Mouse (Mus musculus): ENCODE results near the gene Il13ra1. TPM values are rescaled to one million over a fixed set of nuclear protein-coding genes. Genes with fewer than 3 reads are reported as not detected.

Gene Il13ra1
- polyA plus RNA-seq, 1 experiment from 2014 or later: 6.5 TPM

DNA sequence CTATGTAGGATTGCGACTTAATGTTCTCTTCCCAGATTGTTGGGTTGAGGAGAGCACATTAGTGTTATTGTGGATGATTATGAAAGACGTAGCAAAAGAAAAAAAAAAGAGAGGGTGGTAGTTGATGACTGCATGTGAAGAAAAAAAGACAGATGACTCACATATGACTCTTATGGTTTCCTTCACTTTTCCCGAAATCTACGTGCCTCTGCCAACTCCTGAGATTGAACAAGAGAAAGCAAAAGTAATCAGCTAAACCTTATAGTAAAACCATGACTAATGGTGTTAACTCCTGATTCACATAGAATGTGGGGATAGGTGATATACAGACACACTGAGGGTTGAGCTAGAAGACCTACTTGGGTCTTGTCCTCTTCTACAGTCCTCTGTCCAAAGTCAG, 3.3 kb downstream of the Il13ra1 start:
- H3K9me3 ChIP-seq (ENCODE audit: control insufficient read depth, low read length): no peaks in the 10 kb centered on the region
- H3K4me1 ChIP-seq (replicated peaks; ENCODE audit: control insufficient read depth, insufficient read depth, low read length): peaks cover 5% of the 10 kb centered on the region; the same call in 1 of the 2 replicates
- no peak overlapping the region for H3K4me2 ChIP-seq (ENCODE audit: low read length)
- ATAC-seq: no peak
- H3K4me3 ChIP-seq (replicated peaks; ENCODE audit: low read length): no peak overlapping the region
- no peak overlapping the region for H3K9ac ChIP-seq (replicated peaks; ENCODE audit: low read depth, low read length)
- H3K27ac ChIP-seq (ENCODE audit: low read length): no peak overlapping the region
- no peaks in the 10 kb centered on the region; the same call in 1 of the 2 replicates for H3K27me3 ChIP-seq (replicated peaks; ENCODE audit: control insufficient read depth, insufficient read depth, low read length)
- WGBS: 87% methylated on average over 4 of the region's 4 CpGs
- no peaks in the 10 kb centered on the region for H3K36me3 ChIP-seq (ENCODE audit: control insufficient read depth, insufficient read depth)

- 76% methylated on average over 11 of the region's 11 CpGs for WGBS
Observed at GRCm38 (mm10) chrX:36129037-36129770, 17.3 kb downstream of the Il13ra1 start.

GRCm38 (mm10) chrX:36129771-36130108, 17.8 kb downstream of the Il13ra1 start:
- Histone ChIP-seq H3K4me3 (replicated peaks; ENCODE audit: low read length) (no peak overlapping the region), H3K36me3 (ENCODE audit: control insufficient read depth, insufficient read depth) (no peaks in the 10 kb centered on the region), H3K9ac (replicated peaks; ENCODE audit: low read depth, low read length) (no peak overlapping the region), H3K4me1 (replicated peaks; ENCODE audit: control insufficient read depth, insufficient read depth, low read length) (no peaks in the 10 kb centered on the region), H3K9me3 (ENCODE audit: control insufficient read depth, low read length) (no peaks in the 10 kb centered on the region), H3K27me3 (replicated peaks; ENCODE audit: control insufficient read depth, insufficient read depth, low read length) (no peaks in the 10 kb centered on the region), H3K4me2 (ENCODE audit: low read length) (no peak overlapping the region), H3K27ac (ENCODE audit: low read length) (no peak overlapping the region)
- WGBS: 70% methylated on average over 1 of the region's 1 CpGs
- no peak for ATAC-seq

More at GRCm38 (mm10) chrX:36129037-36129770, 17.3 kb downstream of the Il13ra1 start:
- Histone ChIP-seq H3K9me3 (ENCODE audit: control insufficient read depth, low read length) (no peaks in the 10 kb centered on the region), H3K4me2 (ENCODE audit: low read length) (no peak overlapping the region), H3K4me1 (replicated peaks; ENCODE audit: control insufficient read depth, insufficient read depth, low read length) (no peaks in the 10 kb centered on the region), H3K4me3 (replicated peaks; ENCODE audit: low read length) (no peak overlapping the region), H3K27me3 (replicated peaks; ENCODE audit: control insufficient read depth, insufficient read depth, low read length) (no peaks in the 10 kb centered on the region), H3K9ac (replicated peaks; ENCODE audit: low read depth, low read length) (no peak overlapping the region), H3K36me3 (ENCODE audit: control insufficient read depth, insufficient read depth) (no peaks in the 10 kb centered on the region), H3K27ac (ENCODE audit: low read length) (no peak overlapping the region)
- ATAC-seq: no peak

DNA sequence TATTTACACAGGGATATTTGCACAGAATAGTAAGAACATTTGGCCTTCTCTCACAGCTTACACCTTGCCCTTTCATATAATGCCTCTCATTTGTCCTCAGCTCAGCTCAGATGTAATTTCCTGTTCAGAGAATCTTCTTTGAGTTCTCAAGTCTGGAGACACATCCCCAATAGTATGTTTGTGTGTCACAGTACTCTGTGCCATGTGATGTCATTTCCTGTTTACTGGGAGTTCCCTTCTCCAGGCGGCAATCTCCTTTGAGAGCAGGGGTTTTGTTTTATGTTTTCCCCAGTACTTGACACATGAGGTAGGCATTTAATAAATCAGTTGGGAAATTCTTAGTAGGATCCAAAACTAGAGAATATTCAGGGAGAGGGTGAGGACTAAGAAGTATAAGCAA, 24.4 kb downstream of the Il13ra1 start:
- H3K4me3 ChIP-seq (replicated peaks; ENCODE audit: low read length): no peak overlapping the region
- ATAC-seq: no peak
- H3K36me3 ChIP-seq (ENCODE audit: control insufficient read depth, insufficient read depth): no peaks in the 10 kb centered on the region
- no peak overlapping the region for H3K9ac ChIP-seq (replicated peaks; ENCODE audit: low read depth, low read length)
- H3K9me3 ChIP-seq (ENCODE audit: control insufficient read depth, low read length): no peaks in the 10 kb centered on the region; the same call in 1 of the 2 replicates
- H3K4me1 ChIP-seq (replicated peaks; ENCODE audit: control insufficient read depth, insufficient read depth, low read length): no peaks in the 10 kb centered on the region
- no peak overlapping the region for H3K27ac ChIP-seq (ENCODE audit: low read length)
- no peak overlapping the region for H3K4me2 ChIP-seq (ENCODE audit: low read length)
- H3K27me3 ChIP-seq (replicated peaks; ENCODE audit: control insufficient read depth, insufficient read depth, low read length): no peaks in the 10 kb centered on the region
- WGBS: 59% methylated on average over 1 of the region's 1 CpGs

DNA sequence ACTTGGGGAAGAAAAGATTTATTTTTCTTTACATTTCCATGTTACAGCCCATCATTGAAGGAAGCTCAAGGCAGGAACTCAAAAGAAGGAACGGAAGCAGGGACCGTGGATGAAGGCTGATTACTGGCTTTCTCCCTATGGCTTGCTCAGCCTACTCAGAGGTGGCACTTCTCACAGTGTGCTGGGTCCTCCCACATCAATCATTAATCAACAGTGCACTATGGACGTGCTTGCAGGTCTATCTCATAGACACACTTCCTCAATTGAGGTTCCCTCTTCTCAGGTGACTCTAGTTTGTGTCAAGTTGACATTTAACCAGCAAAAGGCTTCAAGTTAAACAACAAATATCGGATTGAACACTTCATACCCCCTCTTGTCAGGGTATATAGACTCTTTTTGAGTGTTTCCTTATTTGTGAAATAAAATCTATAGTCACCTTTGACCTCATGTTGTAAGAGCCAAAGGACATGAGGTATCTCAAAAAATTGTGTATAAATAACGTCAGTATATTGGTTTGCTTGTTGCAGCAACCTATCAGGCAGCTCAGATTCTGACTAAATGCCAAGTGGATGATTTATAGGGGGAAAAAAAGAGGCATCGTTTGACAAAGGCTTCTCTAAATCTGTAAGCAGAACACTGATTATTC, 30.2 kb downstream of the Il13ra1 start:
- H3K9me3 ChIP-seq (ENCODE audit: control insufficient read depth, low read length): no peaks in the 10 kb centered on the region
- no peaks in the 10 kb centered on the region for H3K36me3 ChIP-seq (ENCODE audit: control insufficient read depth, insufficient read depth)
- H3K4me3 ChIP-seq (replicated peaks; ENCODE audit: low read length): no peak overlapping the region
- H3K4me1 ChIP-seq (replicated peaks; ENCODE audit: control insufficient read depth, insufficient read depth, low read length): no peaks in the 10 kb centered on the region
- 80% methylated on average over 6 of the region's 6 CpGs for WGBS
- no peak overlapping the region for H3K27ac ChIP-seq (ENCODE audit: low read length)
- H3K4me2 ChIP-seq (ENCODE audit: low read length): no peak overlapping the region
- ATAC-seq: no peak
- H3K27me3 ChIP-seq (replicated peaks; ENCODE audit: control insufficient read depth, insufficient read depth, low read length): no peaks in the 10 kb centered on the region
- H3K9ac ChIP-seq (replicated peaks; ENCODE audit: low read depth, low read length): no peak overlapping the region

- no peak overlapping the region for H3K27ac ChIP-seq (ENCODE audit: low read length)
- WGBS: 58% methylated on average over 4 of the region's 4 CpGs
- no peaks in the 10 kb centered on the region for H3K9me3 ChIP-seq (ENCODE audit: control insufficient read depth, low read length)
- no peak overlapping the region for H3K9ac ChIP-seq (replicated peaks; ENCODE audit: low read depth, low read length)
- H3K4me3 ChIP-seq (replicated peaks; ENCODE audit: low read length): no peak overlapping the region
- no peaks in the 10 kb centered on the region for H3K36me3 ChIP-seq (ENCODE audit: control insufficient read depth, insufficient read depth)
- no peak for ATAC-seq
- H3K27me3 ChIP-seq (replicated peaks; ENCODE audit: control insufficient read depth, insufficient read depth, low read length): no peaks in the 10 kb centered on the region
- H3K4me2 ChIP-seq (ENCODE audit: low read length): no peak overlapping the region
- no peaks in the 10 kb centered on the region for H3K4me1 ChIP-seq (replicated peaks; ENCODE audit: control insufficient read depth, insufficient read depth, low read length)
Observed at GRCm38 (mm10) chrX:36146746-36147145, 34.8 kb downstream of the Il13ra1 start.

- H3K4me2 ChIP-seq (ENCODE audit: low read length): no peak overlapping the region
- H3K4me3 ChIP-seq (replicated peaks; ENCODE audit: low read length): no peak overlapping the region
- no peak overlapping the region for H3K27ac ChIP-seq (ENCODE audit: low read length)
- H3K4me1 ChIP-seq (replicated peaks; ENCODE audit: control insufficient read depth, insufficient read depth, low read length): no peaks in the 10 kb centered on the region
- ATAC-seq: no peak
- H3K9ac ChIP-seq (replicated peaks; ENCODE audit: low read depth, low read length): no peak overlapping the region
- no peaks in the 10 kb centered on the region for H3K9me3 ChIP-seq (ENCODE audit: control insufficient read depth, low read length)
- no peaks in the 10 kb centered on the region for H3K36me3 ChIP-seq (ENCODE audit: control insufficient read depth, insufficient read depth)
- H3K27me3 ChIP-seq (replicated peaks; ENCODE audit: control insufficient read depth, insufficient read depth, low read length): no peaks in the 10 kb centered on the region
Observed at GRCm38 (mm10) chrX:36150100-36150499, 38.2 kb downstream of the Il13ra1 start.

GRCm38 (mm10) chrX:36156677-36157076, 44.8 kb downstream of the Il13ra1 start:
- H3K36me3 ChIP-seq (ENCODE audit: control insufficient read depth, insufficient read depth): no peaks in the 10 kb centered on the region

GRCm38 (mm10) chrX:36161567-36161966, 49.7 kb downstream of the Il13ra1 start:
- Histone ChIP-seq H3K9ac (replicated peaks; ENCODE audit: low read depth, low read length) (no peak overlapping the region), H3K9me3 (ENCODE audit: control insufficient read depth, low read length) (no peaks in the 10 kb centered on the region), H3K4me3 (replicated peaks; ENCODE audit: low read length) (no peak overlapping the region), H3K4me1 (replicated peaks; ENCODE audit: control insufficient read depth, insufficient read depth, low read length) (0 out of 2 replicates have a peak, but pooled peaks cover 2% of the 10 kb centered on the region), H3K27me3 (replicated peaks; ENCODE audit: control insufficient read depth, insufficient read depth, low read length) (no peaks in the 10 kb centered on the region), H3K36me3 (ENCODE audit: control insufficient read depth, insufficient read depth) (no peaks in the 10 kb centered on the region), H3K4me2 (ENCODE audit: low read length) (no peak overlapping the region), H3K27ac (ENCODE audit: low read length) (no peak overlapping the region)
- ATAC-seq: no peak
- WGBS: 20% methylated on average over 4 of the region's 4 CpGs

More at GRCm38 (mm10) chrX:36156677-36157076, 44.8 kb downstream of the Il13ra1 start:
- Histone ChIP-seq H3K4me1 (replicated peaks; ENCODE audit: control insufficient read depth, insufficient read depth, low read length) (0 out of 2 replicates have a peak, but pooled peaks cover 2% of the 10 kb centered on the region), H3K27ac (ENCODE audit: low read length) (no peak overlapping the region), H3K9me3 (ENCODE audit: control insufficient read depth, low read length) (no peaks in the 10 kb centered on the region), H3K27me3 (replicated peaks; ENCODE audit: control insufficient read depth, insufficient read depth, low read length) (no peaks in the 10 kb centered on the region), H3K4me3 (replicated peaks; ENCODE audit: low read length) (no peak overlapping the region), H3K4me2 (ENCODE audit: low read length) (no peak overlapping the region), H3K9ac (replicated peaks; ENCODE audit: low read depth, low read length) (no peak overlapping the region)
- no peak for ATAC-seq
- 86% methylated on average over 2 of the region's 2 CpGs for WGBS

Measured in forebrain, embryonic 16.5 days (tissue).